Mouse (Mus musculus): Measurements from ENCODE around the gene Gstm5.
"Not testable (repeated sequence)": the region's sequence is repeated elsewhere in the genome, so short reads cannot be mapped to it uniquely, and the experiment has no call there.

The Gstm5 gene

DNA sequence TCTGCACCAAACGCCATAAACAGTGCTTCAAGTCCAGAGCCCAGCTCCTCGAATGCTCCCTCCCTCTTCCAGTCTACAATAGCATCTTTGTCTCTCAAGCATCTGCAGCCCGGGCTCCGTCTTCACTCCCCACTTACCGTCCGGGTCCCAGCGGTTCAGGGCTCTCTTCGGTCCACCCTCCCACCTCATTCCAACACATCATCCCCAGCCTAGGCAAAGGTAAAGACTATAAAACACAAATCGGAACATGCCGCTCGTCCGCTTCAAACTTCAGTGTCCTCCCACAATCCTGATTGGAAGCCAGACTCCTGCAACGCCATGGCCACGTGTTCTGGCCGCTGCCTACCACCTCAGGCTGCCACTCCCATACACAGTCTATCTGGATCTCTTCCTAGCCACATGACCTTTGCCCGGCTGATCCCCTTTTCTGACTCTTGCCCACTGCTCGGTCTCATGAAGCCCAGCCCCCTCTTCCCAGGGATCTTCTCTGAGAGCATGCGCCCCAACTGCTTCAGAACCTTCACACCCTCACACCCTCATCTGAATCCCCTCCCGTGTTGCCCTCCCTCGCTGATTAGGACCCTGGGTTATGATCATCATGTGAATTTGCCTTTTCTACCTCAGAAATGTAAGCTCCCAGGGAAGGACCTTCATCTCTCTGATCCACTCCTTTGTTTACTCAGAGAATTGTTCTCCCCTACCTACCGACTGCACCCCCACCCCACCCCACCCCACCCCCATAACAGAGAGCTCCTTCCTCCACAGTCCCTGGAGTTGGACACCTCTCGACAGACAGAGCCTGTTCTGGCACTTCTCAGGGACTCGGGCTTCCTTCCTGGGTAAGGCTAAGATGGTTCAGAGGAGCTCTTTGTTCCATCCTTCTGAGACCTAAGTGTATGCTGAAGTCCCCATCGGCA, 22.0 kb upstream of the Gstm5 start:
- in situ Hi-C loops (cut with MboI): no loop called here

DNA sequence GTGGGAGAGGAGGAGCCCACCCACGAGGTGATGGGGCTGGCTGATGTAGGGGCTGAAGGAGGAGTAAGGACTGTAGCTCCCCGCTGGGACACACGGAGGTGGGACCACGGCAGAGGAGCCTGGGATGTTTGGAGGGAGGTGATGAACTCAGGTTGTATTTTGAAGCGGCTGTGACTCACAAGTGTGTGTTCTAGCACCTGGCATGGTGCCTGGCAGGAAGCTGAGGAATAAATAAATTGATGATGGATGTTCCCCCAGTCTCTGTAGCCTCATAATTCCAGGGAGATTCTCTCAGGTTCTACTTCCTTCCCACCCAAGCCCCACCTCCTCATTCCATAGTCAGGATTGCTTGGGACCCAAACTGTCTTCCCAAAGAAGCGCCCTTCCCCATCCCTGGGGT, 20.4 kb upstream of the Gstm5 start:
- in situ Hi-C loops (cut with MboI): no loop called here

DNA sequence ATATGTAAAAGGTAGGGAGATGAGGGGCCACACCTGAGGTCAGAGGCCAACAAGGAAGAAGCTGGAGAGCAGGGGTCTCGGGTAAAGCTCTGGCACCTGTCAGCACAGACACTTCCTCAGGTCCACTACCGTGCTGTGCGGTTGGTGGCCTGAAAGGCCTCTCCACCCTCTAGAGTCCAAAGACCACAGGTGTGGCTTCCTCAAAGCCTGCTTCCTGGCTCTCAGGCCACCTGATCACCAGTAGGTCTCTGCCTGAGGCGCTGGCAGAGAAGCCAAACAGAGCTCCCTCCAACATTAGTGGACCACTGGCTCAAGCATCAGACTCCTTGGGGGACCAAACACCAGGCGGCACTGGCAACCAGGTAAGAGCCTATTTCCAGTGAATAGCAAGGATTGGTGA, 18.6 kb upstream of the Gstm5 start, which contains the start of gene Eps8l3:
Gene Eps8l3 (plus strand): TSS at position 225 of the 400 bp plus-strand sequence.
- in situ Hi-C loops (cut with MboI): no loop called here

DNA sequence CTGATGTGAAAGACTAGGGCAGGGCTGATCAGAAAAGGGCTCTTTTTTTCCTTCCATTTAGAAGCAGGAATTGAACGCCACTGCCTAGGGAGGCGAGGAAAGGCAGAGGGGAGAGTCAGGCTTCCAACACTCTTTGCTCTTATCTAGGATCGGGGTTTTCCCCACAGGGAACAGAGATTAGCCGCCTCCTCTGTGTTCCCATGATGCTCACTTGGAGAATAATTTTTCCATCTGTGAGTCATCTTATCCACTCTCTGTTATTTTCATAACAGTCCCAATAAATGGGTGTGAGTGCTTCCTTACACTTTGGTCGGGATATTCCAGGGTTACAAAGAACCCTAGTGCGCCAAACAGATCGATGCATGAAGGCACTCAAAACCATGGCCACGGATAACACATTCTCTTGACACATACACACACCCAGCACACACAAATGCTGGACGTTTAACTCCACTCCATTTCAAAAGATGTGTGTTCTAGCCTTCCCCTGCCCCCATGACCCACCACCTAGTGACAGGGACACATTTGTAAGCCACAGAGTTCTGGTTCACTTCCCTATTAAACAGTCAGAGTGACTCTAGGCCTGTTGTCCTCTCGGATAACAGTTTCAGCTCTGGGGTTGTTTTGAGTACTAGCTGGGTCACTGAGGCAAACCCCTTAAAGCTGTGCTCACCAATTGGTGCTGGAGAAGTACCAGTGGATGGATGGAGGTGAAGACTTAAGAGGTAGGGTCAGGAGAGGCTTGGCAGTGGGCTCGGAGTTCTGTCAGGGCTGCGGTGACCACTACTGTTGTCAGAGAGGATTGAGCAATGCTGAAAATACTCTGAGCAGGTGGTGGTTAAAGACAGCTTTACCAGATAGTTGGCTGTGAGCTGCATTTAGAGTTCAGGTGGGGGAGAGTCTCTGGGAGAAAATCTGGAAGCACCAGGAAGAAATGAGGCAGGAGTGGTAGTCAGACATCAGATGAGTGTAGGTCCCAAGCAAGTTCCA, 17.6 kb upstream of the Gstm5 start:
- in situ Hi-C loops (cut with MboI): no loop called here

DNA sequence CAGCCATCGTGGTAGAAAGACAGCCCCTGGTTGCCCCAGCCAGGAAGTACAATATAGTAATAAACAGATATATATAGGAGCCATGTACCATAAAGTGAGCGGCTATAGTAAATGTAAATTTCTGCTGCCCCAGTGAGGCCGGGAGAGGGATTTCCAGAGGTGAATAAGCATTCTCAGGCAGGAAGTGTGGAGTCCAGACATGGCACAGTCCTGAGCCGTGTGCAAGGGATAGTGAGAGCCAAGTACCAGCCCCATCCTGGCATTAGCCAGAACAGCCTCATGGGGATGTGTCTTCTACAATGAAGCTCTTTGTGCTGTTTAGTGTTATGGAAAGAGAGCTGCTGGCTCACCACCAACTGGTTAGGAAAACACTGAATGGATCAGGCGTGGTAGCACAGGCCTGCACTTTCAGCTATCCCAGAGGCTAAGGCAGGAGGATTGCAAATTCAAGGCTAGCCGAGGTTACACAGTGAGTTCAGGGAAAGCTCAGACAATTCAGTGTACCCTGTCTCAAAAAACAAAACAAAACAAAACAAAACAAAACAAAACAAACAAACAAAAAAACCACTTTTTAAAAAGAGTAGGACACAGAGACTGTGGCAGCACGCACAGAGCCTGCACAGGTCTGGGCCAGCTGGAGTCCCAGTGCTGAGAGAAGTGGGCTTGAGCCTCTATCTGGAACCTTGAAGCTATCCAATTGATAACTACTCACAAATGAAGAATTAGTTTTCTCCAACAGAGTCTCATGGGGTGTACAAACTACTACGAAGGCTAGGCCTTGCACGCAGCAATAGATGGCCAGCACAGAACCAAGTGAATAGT, 7.7 kb upstream of the Gstm5 start:
- in situ Hi-C loops (cut with MboI): no loop called here

DNA sequence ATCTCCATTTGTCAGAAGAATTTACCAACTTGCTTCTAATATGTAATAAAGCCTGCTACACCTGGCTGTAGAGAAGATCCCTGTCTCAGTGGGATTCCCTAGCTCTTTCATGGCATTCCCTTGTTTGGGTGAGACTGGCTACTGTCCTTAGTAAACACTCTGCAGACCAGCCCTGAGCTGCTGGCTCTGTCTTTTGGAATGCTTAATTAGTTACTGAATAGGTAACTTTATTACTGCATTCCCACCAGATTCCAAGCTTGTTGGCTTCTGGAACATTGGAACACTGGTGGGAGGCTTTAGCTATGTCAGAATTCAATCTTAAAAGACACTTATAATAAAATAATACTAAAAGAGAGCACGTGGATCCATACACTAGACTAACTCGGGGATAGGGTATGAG, 6.4 kb upstream of the Gstm5 start:
- in situ Hi-C loops (cut with MboI): not testable (repeated sequence)

DNA sequence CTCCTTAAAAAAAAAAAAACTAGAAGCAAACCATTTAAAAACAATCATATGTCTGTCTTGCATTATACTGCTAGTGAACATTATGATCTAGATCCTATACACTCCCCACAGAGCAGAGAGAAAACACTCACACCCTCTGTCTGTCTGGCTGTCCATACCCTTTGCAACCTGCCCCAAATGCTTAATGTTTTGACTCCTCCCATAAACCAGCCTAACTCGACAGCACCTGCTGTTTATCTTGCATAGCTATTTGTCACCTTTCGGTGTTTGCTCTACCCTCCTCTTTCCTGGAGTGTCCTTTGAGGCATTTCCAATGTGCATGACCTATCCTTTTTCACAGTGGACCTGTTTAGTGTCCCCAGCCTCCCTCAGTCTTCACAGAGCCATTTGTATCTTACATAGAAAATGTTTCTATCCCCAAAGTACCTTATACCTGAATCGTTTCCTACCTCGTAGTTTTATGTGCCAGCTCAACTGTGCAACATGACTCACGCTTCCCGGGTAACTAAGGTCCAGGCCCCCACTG, 364 bp upstream of the Gstm5 start:
- in situ Hi-C loops (cut with MboI): no loop called here

DNA sequence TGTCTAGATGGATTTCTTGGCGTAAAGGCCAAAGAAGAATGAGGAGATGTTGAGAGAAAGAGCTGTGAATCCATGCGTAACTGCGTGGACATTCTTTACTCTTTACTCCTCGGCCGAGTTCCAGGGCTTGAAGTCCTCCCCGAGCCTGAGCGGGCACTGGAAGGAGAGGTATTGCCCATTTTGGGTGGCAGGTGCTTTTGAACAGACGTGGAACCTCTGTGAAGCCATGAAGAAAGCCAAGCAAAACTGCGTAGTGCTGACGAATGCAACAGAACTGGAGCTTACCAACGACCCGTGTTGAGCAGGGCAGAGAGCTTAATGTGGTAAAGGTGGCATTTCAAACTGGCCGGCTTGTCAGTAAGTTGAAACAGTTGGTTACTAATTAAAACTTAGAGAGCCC, 3.1 kb downstream of the Gstm5 start:
- in situ Hi-C loops (cut with MboI): no loop called here

DNA sequence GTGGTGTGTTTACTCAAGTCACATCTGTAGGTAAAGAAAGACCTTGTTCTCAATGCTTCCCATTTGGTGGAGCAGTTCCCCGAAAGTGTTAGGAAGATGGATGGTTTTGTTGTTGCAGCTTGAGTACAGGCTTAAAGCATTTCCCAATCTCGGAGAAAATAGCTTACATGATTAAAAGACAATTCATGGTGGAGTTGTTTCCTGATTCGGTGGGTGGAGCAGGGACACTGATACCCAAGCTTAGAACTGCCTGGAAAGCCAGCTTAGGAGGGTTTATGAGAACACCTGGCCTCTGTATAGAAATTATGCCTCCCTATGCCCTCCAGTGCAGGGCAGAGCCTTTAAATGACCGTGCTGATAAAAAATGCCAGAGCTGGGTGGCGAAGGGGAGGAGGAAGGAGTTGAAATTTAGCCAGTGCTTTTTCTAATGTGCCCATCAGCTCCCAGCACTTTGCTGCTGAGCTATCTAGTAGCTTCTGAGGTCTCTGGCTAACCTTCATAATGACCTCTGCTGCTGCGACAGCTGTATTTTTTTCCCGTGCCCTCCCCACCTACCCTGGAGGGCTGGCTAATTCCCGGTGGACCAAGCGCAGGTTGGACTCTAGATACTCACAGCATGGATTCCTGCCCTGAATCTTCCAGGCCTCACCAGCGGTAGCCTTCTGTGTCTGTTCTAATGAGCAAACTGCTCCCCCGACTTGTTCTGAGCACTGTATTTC, 5.5 kb downstream of the Gstm5 start:
- in situ Hi-C loops (cut with MboI): no loop called here

DNA sequence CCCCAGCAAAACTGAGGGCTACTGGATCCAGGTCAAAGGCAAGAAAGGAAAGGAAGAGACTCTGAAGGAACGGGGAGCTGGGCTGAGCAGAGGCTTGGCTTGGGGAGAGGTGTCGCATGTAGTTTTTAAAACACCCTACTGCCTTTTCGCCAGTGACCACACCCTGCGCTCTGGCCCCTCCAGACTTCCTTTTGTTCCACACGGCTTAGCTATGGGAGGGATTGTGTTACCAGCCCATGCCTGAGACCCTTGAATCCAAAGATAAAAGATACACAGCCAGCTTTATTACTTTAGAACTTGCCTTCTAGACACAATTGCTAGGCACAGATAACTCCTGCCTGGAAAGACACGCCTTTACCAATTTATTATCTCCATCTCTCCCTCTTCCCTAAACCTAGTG, 10.3 kb downstream of the Gstm5 start:
- in situ Hi-C loops (cut with MboI): no loop called here

DNA sequence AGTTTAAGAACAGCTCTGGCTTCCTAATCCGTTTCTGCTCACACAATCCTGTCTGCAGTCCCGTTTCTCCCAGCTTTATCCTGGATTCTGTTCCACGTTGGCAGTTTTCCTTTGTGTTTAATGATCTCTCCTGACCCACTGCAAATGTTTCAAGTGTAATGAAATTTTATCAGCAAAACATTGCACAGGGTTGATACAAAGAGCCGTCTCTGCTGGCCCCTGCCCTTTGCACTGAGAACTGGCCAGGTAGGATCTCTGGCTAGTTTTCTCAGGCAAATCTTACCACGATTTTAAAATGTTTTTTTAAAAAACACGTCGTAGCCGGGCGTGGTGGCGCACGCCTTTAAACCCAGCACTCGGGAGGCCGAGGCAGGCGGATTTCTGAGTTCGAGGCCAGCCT, 21.1 kb downstream of the Gstm5 start:
- in situ Hi-C loops (cut with MboI): no loop called here

DNA sequence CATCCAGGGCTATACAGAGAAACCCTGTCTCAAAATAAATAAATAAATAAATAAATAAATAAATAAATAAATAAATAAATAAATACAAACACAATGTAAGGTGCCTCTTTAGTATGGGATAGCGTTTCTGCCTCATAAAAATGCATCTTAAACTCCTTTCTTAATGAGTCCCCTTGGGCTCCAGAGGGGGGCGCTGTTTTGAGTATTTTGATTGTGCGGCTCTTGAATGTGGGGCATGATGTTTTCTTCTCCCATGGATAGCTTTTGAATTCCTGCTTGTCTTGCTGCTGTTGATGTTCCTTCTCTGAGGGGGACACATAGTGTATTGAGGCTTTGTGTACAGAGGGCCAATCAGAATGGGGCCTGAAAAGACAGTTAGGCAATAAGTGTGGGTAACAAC, 21.5 kb downstream of the Gstm5 start:
- in situ Hi-C loops (cut with MboI): no loop called here

DNA sequence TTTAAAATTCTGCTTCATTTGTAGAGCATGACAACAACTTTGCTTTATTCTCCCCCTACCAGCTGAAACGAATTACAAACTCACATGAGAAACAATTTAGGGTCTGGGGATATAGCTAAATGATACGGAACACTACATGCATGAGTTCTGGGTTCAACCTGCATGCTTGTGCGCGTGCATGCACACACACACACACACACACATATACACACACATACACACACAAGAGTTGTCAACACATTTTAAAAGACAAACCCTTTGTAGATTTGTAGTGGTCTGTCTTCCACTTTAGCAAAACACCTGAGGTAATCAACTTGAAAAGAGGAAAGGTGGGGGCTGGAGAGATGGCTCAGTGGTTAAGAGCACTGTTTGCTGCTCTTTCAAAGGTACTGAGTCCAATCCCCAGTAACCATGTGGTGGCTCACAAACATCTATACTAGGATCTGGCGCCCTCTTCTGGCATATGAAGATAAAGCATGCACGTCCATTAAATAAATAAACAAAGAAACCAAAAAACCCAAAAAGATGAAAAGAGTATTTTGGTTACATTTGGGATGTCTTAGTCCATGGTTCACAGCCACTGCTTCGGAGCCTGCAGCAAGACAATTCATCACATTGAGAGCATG, 22.3 kb downstream of the Gstm5 start:
- in situ Hi-C loops (cut with MboI): no loop called here

DNA sequence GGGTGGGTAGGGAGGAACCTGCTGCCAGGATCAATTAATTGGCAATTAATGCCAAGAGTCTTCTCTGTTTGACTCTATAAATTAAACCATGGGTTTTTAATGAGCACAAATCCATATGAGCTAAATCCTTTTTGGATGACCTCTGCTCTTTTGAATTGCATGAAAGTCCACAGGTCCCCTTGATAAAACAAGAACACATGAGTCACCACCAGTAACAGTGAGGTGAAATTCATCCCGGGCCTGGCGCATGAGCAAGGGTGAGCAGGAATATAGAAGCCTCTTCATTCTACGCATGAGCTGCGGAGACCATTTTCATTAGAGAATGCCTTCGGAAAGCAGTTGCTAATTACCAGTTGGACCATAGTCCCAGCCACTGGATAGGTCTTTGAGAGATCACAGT, 24.7 kb downstream of the Gstm5 start:
- in situ Hi-C loops (cut with MboI): no loop called here

DNA sequence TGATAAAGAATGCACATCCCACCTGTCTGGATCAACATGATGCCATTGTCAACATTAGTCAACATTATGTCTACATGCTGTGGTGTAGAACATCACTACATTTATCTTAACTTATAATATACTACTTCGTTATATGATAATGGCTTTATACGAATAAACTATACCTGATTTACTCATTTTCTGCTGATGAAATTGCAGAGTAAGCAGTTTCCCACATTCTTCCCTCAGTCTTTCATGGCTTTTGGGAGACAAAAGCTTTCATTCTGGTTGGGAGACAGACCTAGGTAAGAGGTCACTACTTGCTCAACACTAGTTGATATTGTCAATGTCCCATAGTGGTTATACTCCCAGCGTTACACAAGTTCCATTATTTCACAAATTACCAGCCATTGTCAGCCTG, 29.7 kb downstream of the Gstm5 start:
- in situ Hi-C loops (cut with MboI): no loop called here

DNA sequence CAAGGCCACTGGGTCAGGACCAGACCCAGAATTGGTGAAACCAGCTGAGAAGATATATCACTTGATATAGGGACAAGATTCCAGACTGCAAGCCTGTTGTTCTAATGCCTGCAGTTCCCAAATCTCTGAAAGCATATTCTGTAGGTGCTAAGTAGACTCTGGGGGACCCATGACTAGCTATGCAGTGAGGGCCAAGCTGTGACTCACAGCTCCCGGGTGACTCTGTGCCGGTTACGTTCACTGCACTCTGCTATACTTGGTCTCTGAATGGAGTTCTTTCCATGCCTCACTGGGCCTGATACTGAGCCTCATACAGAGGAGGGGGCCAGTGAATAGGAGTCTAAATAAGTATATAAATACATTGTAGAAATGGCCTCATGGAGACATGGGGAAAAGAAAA, 32.2 kb downstream of the Gstm5 start:
- in situ Hi-C loops (cut with MboI): no loop called here

DNA sequence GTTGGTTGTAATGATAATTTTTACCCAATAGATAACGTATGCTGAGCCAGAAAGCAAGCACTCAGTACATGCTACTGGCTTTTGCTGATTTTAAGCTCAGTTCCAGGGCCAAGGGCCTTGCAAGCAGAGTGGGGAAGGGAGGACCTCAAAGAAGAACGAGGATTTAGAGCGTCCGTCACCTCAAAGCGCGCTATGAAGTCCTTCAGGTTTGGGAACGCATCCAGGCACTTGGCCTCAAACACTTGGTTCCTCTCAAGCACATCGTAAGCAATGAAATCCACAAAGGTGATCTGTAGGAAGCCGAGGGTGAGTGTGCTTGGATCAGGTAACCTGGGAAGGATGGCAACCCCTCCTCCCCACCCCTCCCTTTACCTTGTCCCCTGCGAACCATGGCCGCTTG, 33.1 kb downstream of the Gstm5 start:
- in situ Hi-C loops (cut with MboI): no loop called here

DNA sequence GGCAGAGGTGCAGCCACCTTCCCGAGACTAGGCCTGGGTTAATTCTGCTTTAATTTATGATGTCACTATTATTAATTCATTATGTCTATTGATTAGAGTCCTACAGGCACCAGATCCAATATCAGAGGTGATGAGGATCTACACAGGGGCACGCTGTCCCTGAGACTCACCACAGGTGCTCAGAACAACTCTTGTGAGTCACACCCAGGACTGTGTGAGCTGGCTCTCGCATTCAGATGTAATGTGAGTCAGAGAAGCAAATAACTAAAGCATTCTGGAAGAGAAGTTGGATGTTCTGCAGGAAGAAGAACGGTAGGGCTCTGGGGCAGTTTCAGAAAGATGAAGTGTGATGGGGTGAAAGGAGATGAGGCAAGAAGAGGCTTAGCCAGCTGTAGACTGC, 33.6 kb downstream of the Gstm5 start:
- in situ Hi-C loops (cut with MboI): no loop called here

DNA sequence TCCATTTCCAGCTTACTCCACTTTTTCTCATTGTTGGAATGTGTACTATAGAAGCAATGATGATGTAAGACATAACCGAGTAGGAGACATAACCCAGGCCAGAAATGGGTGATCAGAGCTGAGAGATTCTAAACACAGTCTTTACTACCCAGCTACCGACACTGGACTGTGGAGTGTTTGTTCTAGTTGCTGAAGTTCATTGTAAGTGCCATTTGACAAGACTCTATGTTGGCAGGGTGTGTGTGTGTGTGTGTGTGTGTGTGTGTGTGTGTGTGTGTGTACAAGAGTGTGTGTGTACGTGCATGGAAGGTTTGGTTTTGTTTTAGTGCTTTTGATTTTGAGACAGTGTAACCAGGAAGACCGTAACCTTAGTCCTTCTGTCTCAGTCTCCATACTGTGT, 34.1 kb downstream of the Gstm5 start:
- in situ Hi-C loops (cut with MboI): no loop called here

DNA sequence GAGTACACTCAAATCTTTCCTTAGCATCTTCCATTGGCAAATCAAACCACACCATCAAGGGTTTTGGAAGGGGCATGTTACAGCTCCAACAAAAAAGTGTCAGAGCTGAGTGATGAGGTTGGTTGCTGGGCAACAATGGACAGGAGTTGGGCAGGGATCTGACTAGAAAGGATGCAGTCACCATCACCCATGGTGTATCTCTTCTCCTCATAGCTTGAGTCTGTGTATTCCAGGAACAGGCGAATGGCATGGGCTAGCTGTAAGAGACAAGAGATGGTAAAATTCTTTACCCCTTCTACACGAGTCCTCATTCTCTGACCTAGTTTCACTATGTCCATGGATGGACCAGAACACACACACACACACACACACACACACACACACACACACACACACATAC, 35.5 kb downstream of the Gstm5 start:
- in situ Hi-C loops (cut with MboI): no loop called here

Data from mature B cell (primary cell).